Mouse (Mus musculus) G1E (cell line): Measurements from ENCODE around the gene Rtp3.

Experiments
- CTCF ChIP-seq: IDR thresholded peaks from 2 replicates; pipeline ENCODE4 v1.5.1; 2012; ENCODE audit warnings: low read depth, low read length, inconsistent platforms, mixed read lengths
- GATA1 ChIP-seq: IDR thresholded peaks from 2 replicates; pipeline ENCODE4 v1.6.1; 2012; ENCODE audit warnings: borderline replicate concordance, low read length, inconsistent platforms, mixed read lengths
- GATA2 ChIP-seq: IDR thresholded peaks from 2 replicates; pipeline ENCODE4 v1.6.1; 2012; ENCODE audit warnings: low read depth, low read length, inconsistent platforms, borderline replicate concordance
- POLR2AphosphoS5 ChIP-seq: IDR thresholded peaks from 2 replicates; pipeline ENCODE4 v1.6.1; 2012; ENCODE audit warnings: low read depth, low read length, inconsistent platforms; ENCODE audit not compliant: insufficient replicate concordance
- TAL1 ChIP-seq: conservative IDR thresholded peaks from 2 replicates; pipeline ENCODE4 v1.6.1; 2012; ENCODE audit warnings: low read depth, low read length, inconsistent platforms, mixed read lengths

GRCm38 (mm10) chr9:110963566-110964115, 26.7 kb downstream of the Rtp3 start:
- TF ChIP-seq CTCF (no peak), GATA1 (no peak), TAL1 (no peak), GATA2 (no peak), POLR2AphosphoS5 (no peak)
